Mouse (Mus musculus) forebrain, postnatal 0 days (tissue): ENCODE data around the gene Prkrip1. TPM values are rescaled to one million over a fixed set of nuclear protein-coding genes. Genes with fewer than 3 reads are reported as not detected.

Source experiments
- ATAC-seq: fragments of 200-750 bp; cut with Nextera tagmentation; 2 replicates; pipeline ENCODE4 v1.8.0; 2017; ENCODE audit warnings: mild to moderate bottlenecking, moderate library complexity
- DNase-seq: peaks from one replicate; pipeline ENCODE4 v3.0.0-alpha.2; 2015
- H3K27ac ChIP-seq: fragments of 300-500 bp; sonication (generic); 2 replicates; pipeline ENCODE4 v1.5.1; 2014; ENCODE audit warnings: low read depth, mild to moderate bottlenecking, antibody characterized with exemption, low read length, moderate library complexity, mixed read lengths
- H3K27me3 ChIP-seq: fragments of 300-500 bp; sonication (generic); 2 replicates; pipeline ENCODE4 v1.6.1; 2014; ENCODE audit warnings: mild to moderate bottlenecking, low read length, mixed read lengths; ENCODE audit not compliant: insufficient read depth
- H3K36me3 ChIP-seq: fragments of 300-500 bp; sonication (generic); 2 replicates; pipeline ENCODE4 v1.6.1; 2014; ENCODE audit warnings: mild to moderate bottlenecking, moderate library complexity; ENCODE audit not compliant: insufficient read depth
- H3K4me1 ChIP-seq: fragments of 300-500 bp; sonication (generic); 2 replicates; pipeline ENCODE4 v1.6.1; 2014; ENCODE audit warnings: antibody characterized with exemption; ENCODE audit not compliant: insufficient read depth
- H3K4me2 ChIP-seq: fragments of 300-500 bp; sonication (generic); 2 replicates; pipeline ENCODE4 v1.6.1; 2014; ENCODE audit warnings: low read depth, mild to moderate bottlenecking, moderate library complexity
- H3K4me3 ChIP-seq: fragments of 300-500 bp; sonication (generic); 2 replicates; pipeline ENCODE4 v1.5.1; 2014; ENCODE audit warnings: low read depth, low read length, mixed read lengths
- H3K9ac ChIP-seq: fragments of 300-500 bp; sonication (generic); 2 replicates; pipeline ENCODE4 v1.6.1; 2014; ENCODE audit warnings: mild to moderate bottlenecking
- H3K9me3 ChIP-seq: fragments of 300-500 bp; sonication (generic); 2 replicates; pipeline ENCODE4 v1.6.1; 2016; ENCODE audit warnings: low read length
- CTCF ChIP-seq: sonication (generic); IDR thresholded peaks from 2 replicates; pipeline ENCODE4 v1.5.1; 2016; ENCODE audit warnings: antibody characterized with exemption, control low read depth, low read depth
- WGBS: fragments of 180-500 bp; shearing (Covaris S2); extraction: QIAGEN DNeasy Blood & Tissue Kit; methylation state at CpG from one replicate; pipeline ENCODE4 v1.1.7; 2014; 5-methylcytosine and 5-hydroxymethylcytosine counted together
- polyA plus RNA-seq: library from polyadenylated mRNA; unstranded; fragments of >200 nt; fragmentation: Nextera tagmentation; extraction: Ambion mirVana; gene quantifications from 2 replicates; pipeline ENCODE4 v1.2.1, GENCODE M21; 2015
- total RNA-seq: library from RNA; depleted of rRNA; stranded (reverse); fragments of >200 nt; gene quantifications from 2 replicates; pipeline ENCODE4 v1.2.3, GENCODE M21; 2014; rRNA removed

The Prkrip1 gene
- 16.1 and 19.8 TPM in 2 replicates for total RNA-seq
- polyA plus RNA-seq: 61.3 and 71.3 TPM in 2 replicates

DNA sequence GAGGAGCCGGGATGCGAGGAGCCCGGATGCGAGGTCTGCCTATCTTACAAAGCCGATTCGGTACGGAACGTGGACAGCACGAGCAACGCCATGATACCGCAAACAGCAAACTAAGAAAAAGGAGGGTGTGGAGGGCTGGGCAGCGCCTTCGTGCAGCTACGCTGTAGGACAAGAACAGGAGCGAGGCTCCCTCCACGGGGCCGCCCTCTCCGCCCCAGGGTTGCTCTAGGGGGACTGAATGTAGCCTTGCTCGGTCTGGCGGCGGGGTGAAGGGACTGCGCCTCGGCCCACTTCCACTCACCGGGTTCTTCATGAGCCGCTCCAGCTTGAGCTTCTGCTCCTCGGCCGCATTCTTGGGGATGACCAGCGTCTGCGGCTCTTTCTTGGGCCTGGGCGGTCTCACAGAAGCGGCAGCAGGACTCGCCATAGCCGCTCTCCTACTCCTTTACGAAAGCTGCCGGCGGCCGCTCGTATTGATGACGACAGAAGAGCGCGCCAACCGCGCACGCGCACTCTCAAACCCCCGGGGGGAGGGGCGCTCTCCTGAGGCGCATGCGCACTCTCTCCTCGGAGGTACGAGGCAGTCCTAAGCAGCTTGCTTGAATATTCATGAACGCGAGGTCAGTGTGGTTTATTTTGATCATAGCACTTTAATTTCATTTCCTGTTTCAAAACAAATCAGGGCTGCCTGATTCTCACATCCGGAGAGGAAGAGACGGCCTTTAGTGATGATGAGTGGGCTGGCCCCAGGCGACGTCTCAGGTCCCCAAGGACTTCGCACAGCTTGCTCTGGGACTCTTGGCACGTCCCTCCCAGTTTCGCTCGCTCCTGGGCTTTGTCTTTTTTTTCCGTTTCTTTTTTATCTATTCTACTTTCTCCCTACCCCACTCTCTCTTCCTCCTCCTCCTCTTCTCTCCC lies at the start of gene Prkrip1:
Gene Prkrip1 (minus strand): TSS at position 490 of the 918 bp plus-strand sequence.
- Histone ChIP-seq H3K36me3 (peaks cover 26% of the 10 kb centered on the region), H3K4me3 (peak within 1 kb of the TSS; percentile 94), H3K4me2 (peak within 1 kb of the TSS; percentile 89), H3K9ac (peak within 1 kb of the TSS; percentile 75), H3K27me3 (no peaks in the 10 kb centered on the region), H3K9me3 (no peaks in the 10 kb centered on the region), H3K4me1 (peaks cover 10% of the 10 kb centered on the region), H3K27ac (peak within 1 kb of the TSS; percentile 81)
- TF ChIP-seq CTCF: no peak; the same call in 1 of the 2 replicates
- under 1% methylated on average over 62 of the region's 62 CpGs for whole genome bisulfite sequencing
- ATAC-seq (peak; percentile 90), DNase-seq (peak; percentile 99)

DNA sequence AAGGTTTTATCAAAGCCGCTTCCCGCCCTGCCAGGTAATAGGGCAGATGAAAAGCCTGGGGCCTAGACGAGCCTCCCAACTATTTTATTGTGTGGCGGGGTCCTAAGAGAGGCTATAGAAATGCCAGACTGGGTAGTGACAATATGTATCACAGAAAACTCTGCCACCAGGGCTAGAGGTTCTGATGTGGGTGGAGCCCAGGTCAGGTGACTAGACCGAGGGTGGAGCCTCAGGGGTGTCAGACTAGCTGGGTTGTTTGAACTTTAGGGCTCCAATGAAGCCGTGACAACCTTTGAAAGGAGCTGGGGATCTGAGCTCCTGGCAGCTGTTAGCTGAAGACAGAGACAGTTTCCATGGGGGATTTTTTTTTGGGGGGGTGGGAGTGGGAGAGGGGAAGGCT lies 49.7 kb upstream of the Prkrip1 start:
- 61% methylated on average over 6 of the region's 6 CpGs for WGBS

DNA sequence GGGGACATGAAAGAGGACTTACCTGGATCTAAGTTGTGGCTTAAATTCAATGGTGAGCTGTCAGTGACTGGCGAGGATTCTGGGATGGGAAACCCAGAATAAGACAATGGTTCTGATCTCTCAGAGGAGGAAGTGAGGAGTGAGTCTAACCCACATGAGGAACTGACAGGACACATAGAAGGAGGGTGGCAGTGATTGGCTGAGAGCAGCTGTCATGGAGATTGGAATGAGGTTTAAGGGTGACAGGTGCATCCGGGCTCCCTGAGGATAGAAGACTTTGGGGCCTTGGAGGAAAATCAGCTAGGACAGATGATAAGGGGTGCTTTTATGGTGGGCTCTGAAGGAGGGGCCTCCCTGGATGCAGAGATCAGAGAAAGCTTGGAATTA lies 47.7 kb upstream of the Prkrip1 start, which contains the start of gene Sh2b2:
Gene Sh2b2 (minus strand): TSS at position 105 of the 387 bp plus-strand sequence.
- H3K36me3 ChIP-seq: peaks cover 7% of the 10 kb centered on the region; the same call in 1 of the 2 replicates
- ATAC-seq (no peak), DNase-seq (no peak)
- no peak for TF ChIP-seq CTCF
- peak within 1 kb of the TSS; percentile 90 for H3K4me3 ChIP-seq
- H3K27ac ChIP-seq: peak within 1 kb of the TSS; percentile 84; the same call in 1 of the 2 replicates
- 84% methylated on average over 2 of the region's 2 CpGs for WGBS
- H3K9ac ChIP-seq: peak within 1 kb of the TSS; percentile 95
- H3K27me3 ChIP-seq: no peaks in the 10 kb centered on the region
- H3K4me2 ChIP-seq: peak within 1 kb of the TSS; percentile 87
- peaks cover 12% of the 10 kb centered on the region; the same call in 1 of the 2 replicates for H3K4me1 ChIP-seq
- H3K9me3 ChIP-seq: no peaks in the 10 kb centered on the region

More for the DNA sequence above, 49.7 kb upstream of the Prkrip1 start:
- ATAC-seq (no peak), DNase-seq (no peak)
- Histone ChIP-seq H3K9ac (no peak overlapping the region), H3K4me1 (0 out of 2 replicates have a peak, but pooled peaks cover 4% of the 10 kb centered on the region), H3K27me3 (no peaks in the 10 kb centered on the region), H3K36me3 (peaks cover 7% of the 10 kb centered on the region; the same call in 1 of the 2 replicates), H3K4me3 (no peak overlapping the region), H3K9me3 (no peaks in the 10 kb centered on the region), H3K27ac (no peak overlapping the region), H3K4me2 (no peak overlapping the region)
- no peak for TF ChIP-seq CTCF

DNA sequence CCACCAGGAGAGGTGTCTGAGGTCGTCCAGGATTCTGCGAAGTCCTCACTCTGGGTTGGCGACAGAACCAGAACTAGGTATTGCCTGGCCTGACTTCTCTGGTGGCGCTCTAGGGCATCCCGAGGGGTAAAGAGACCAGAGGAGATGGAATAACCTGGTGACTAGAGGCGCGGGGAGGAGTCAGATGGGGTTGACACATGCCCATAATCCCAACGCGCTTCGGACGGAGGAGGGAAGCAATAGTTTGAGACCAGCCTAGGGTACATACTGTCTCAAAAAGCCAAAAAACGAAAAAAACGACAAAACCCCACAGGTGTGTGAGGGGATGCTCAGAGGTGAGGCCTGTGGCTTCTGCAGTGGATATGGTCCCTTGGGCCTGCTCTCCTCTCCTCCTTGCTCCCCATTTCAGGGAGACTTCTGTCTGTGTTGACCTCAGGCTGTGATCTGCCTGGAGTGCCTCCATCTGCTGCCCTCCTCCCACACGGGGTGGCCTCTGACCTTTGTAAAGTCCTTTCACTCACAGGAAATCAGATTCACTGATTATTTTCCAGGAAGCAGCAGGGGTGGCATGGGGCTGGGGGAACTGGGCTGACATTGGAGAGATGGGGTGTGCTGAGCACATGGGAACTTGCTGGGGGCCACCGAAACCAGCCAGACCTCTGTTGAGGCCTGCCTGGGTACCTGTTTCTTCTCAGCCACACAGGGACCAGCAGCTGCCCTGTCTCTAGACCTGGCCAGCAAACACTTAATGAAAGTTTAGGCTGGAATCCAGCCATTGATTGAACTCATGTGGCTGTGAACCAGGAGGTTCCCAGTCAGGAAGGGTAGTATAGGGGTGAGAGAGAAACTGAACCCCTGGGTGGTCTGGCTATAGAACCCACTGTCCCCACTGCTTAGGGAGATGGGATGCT lies 47.0 kb upstream of the Prkrip1 start:
- H3K9me3 ChIP-seq: no peaks in the 10 kb centered on the region
- H3K9ac ChIP-seq: peak overlapping the region; percentile 95
- TF ChIP-seq CTCF: peak; percentile 29; the same call in 1 of the 2 replicates
- ATAC-seq (peak; percentile 9), DNase-seq (no peak)
- H3K4me3 ChIP-seq: peak overlapping the region; percentile 90
- H3K36me3 ChIP-seq: peaks cover 7% of the 10 kb centered on the region; the same call in 1 of the 2 replicates
- H3K27me3 ChIP-seq: no peaks in the 10 kb centered on the region
- peak overlapping the region; percentile 84; the same call in 1 of the 2 replicates for H3K27ac ChIP-seq
- H3K4me2 ChIP-seq: peak overlapping the region; percentile 87
- peaks cover 12% of the 10 kb centered on the region; the same call in 1 of the 2 replicates for H3K4me1 ChIP-seq
- 14% methylated on average over 15 of the region's 15 CpGs for WGBS

DNA sequence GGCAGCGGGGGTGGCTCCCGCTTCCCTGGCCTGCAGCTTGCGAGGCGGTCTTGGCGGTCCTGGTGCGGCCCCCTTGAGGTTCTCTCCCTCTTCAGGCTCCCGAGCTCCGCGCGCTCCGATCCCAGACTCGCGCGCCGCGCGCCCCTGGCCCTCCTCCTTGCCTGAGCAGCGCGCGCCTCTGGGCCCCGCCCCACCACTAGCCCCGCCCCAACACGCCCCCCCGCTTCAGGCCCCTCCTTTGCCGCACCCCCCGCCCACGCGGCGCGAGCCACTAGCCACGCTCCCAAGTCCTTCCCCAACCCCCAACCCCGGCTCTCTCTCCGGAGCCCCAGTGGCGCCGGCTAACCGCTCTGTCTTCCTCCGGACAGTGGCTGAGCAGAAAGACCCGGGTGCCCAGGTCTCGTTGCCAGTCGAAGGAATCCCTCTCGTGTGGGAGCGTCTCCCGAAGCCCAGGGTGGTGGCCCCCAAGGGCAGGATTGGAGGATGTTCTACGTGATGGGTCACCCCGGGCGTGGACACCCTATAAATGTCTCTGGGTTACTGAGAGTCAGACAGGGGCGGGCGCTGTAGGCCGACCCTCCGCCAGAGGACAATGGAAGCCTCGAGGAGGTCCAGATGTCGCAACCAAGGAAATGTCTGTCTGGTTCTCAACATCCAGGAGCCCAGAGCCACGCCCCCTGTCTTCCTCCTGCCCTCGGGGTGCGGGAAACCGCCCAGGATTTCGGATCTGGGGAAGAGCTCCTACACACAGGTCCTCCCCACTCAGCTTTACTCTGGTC lies 46.2 kb upstream of the Prkrip1 start:
- no peaks in the 10 kb centered on the region for H3K9me3 ChIP-seq
- peak overlapping the region; percentile 90 for H3K4me3 ChIP-seq
- H3K36me3 ChIP-seq: peaks cover 3% of the 10 kb centered on the region; the same call in 1 of the 2 replicates
- under 1% methylated on average over 52 of the region's 57 CpGs for whole genome bisulfite sequencing
- peak overlapping the region; percentile 84 for H3K27ac ChIP-seq
- peak overlapping the region; percentile 87 for H3K4me2 ChIP-seq
- peak overlapping the region; percentile 95 for H3K9ac ChIP-seq
- H3K4me1 ChIP-seq: peaks cover 12% of the 10 kb centered on the region; the same call in 1 of the 2 replicates
- no peaks in the 10 kb centered on the region for H3K27me3 ChIP-seq
- peak; percentile 93 for DNase-seq
- ATAC-seq: peak; percentile 92
- TF ChIP-seq CTCF: no peak; the same call in 1 of the 2 replicates
